Mouse (Mus musculus) embryonic stem cell, embryonic (primary cell): ENCODE measurements around the gene Lrguk.

Experiments used
- CTCF ChIA-PET, 4 experiments: fragments of 300-600 bp in 2 of 4; fragments of 350-600 bp in 2 of 4; sonication (Branson Sonifier 250); formaldehyde crosslinking; loops; one replicate each; lab custom pipeline; 2022; ENCODE audit warnings: inconsistent platforms in 2 of 4; lab: Charles Lee
- POLR2A ChIA-PET, 4 experiments: fragments of 300-600 bp in 2 of 4; fragments of 350-600 bp in 2 of 4; sonication (Branson Sonifier 250); formaldehyde crosslinking; loops; one replicate each; lab custom pipeline; 2022; ENCODE audit warnings: antibody characterized with exemption in 4 of 4, inconsistent platforms in 1 of 4; lab: Charles Lee

Gene Lrguk

GRCm38 (mm10) chr6:34044228-34044811, 15.1 kb downstream of the Lrguk start:
- CTCF ChIA-PET = interaction anchor here in 3 of 4 experiments (0.5 to 1.1 kb wide), 4 partner anchors 115 to 878 kb away, joined by 3 to 6 read pairs (median 4); no protein-coding TSS in a partner anchor
- POLR2A ChIA-PET = interaction anchor here in 2 of 4 experiments (0.6 to 0.9 kb wide), 3 partner anchors 55 to 633 kb away, joined by 3 to 4 read pairs (median 3); no protein-coding TSS in a partner anchor

DNA sequence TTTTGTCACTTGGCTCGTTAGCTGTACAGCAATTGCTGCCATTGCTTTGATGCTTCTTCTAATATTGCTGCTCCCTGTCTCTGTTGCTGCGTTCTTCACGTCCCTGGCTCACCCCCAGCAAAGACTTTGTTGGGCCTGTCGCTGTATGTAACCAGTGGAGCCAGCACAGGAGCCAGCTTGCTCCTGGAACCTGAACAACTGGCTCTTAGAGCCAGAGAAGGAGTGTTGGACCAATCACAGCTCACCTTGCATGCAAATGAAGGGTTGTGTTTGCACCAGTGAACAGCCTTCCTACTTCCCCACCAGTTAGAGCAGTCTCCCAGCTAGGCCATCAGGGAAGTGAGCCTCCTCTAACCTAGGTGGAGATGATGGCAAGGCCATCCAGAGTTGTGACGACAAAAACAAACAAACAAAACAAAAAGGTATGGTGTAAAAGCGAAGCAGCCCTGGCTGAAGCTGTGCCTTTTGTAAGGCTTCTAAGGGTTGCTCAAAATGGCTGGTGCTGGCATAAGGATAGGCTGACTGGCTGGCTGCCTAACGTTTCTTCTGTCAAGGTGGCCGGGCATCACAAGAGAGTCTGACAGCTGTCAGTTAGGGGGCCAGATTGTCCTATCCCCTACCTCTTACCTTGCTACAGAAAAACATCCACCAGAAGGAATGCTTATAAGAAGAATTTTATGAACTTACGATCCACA, 15.7 kb downstream of the Lrguk start:
- ChIA-PET CTCF (interaction anchor here in 3 of 4 experiments (0.5 to 1.1 kb wide), 4 partner anchors 115 to 877 kb away, joined by 3 to 6 read pairs (median 4); no protein-coding TSS in a partner anchor), POLR2A (interaction anchor here in 1 of 4 experiments (0.9 kb wide), 1 partner anchor 55 kb away, joined by 3 read pairs; no protein-coding TSS in a partner anchor)

DNA sequence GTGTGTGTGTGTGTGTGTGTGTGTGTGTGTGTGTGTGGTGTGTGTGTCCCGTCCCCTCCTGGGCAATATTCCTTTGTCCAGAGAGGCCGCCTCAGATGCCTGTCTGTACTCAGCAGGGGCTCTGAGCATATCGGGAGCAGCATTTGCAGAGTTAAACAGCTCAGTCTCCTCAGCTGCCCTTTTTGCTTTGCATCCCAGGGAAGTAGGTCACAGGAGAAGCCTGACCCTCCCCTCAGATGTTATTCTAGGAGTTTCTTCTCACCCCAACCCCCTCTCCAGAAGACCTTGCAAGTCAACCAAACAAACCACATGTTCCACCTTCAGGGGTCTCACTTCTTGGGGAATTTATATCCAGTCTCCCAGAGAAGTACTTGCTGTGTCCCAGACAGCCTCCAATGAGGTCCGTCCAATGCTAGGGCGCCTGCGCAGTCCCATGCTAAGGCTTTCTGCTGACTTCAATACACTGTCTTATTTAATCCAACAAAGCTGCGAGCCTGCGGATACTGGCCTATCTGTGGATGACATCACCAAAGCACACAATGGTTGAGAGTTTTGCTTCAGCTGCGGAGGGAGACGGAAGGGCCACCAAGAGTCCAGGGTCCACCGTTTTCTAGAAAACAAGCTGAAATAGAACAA, 17.4 kb downstream of the Lrguk start:
- ChIA-PET POLR2A (no interaction called here), CTCF (interaction anchor here in 1 of 4 experiments (0.6 kb wide), 2 partner anchors 32 to 872 kb away, joined by 3 to 6 read pairs; no protein-coding TSS in a partner anchor)

DNA sequence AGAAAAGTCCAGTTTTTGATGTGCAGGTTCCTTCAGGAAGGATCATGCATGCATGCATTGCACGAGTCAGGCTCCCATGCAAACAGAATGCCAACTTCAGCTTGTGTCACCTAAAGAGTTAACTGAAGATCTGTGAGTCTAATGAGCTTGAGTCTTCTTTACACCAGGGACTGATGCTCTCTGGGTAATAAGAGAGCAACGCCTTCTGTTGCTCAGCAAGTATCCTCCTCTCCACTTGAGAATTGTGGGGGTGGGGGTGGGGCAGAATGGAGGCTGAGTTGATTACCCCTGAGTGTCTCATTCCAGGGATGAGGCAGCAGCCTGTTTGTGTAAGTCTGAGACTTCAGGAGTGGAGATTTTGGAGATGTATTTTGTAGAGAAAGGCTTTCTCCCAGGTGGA, 20.2 kb downstream of the Lrguk start:
- CTCF ChIA-PET = interaction anchor here in 1 of 4 experiments (0.5 kb wide), 1 partner anchor 156 kb away, joined by 4 read pairs; no protein-coding TSS in a partner anchor

DNA sequence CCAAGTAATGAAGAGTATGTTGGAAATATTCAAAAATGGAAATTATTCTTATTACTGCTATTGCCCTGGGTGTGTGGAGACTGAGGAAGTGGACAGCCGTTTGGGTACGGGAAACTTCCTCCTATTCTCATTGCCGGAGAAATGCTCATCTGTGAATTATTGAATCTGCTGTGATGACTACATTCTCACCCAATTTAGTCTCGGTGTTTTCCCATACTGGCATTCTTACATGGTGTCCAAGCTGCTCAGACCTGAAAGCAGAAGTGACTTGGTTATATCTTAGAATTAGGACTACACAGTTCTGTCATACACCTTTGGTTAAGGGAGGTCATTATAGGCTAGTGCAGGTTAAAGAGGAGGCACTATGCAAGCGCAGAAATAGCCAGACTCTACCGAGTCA, 30.5 kb downstream of the Lrguk start:
- POLR2A ChIA-PET = no interaction called here
- CTCF ChIA-PET = no interaction called here

More for the DNA sequence above, 20.2 kb downstream of the Lrguk start:
- POLR2A ChIA-PET = no interaction called here

- POLR2A ChIA-PET = interaction anchor here in 1 of 4 experiments (0.6 kb wide), 1 partner anchor 12 kb away, joined by 4 read pairs; no protein-coding TSS in a partner anchor
- CTCF ChIA-PET = no interaction called here
Observed at GRCm38 (mm10) chr6:34066790-34067189, 37.5 kb downstream of the Lrguk start.

DNA sequence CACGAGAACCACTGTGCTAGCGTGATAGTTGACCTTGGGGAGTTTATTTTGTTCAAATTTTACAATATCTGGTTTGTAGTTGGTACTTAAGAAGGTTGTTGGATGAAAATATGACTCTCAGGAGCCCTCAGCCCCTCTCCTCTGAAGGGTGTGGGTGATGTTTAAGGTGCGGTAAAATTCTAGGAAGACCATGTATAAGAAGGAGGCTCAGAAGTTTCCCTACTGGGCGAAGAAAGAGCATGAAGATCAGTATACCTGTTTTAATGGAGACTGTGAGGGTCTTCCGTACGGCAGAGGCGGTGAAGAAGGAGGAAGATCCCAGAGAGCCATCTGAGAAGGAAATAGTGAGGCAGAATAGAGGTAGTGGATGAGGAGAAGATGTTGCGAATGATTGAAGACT, 38.0 kb downstream of the Lrguk start:
- POLR2A ChIA-PET = no interaction called here
- CTCF ChIA-PET = no interaction called here

DNA sequence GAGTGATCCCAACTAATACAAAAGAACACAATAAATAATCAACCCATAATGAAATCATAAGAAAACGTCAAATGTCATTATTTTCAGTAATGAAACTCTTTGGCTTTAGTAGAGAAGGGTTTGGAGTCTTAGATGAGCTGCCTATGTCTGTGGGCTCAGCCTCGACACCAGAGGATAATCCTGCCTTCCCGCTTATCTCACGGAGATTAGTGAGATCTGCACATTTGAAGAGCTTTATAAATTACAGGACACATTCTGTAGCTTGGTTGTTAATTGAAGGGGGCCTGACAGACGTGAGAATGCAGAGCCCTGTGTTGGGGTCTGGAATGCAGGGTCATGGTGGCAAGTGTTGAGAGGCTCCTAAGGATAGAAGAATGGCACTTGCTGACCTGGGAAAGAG, 42.7 kb downstream of the Lrguk start:
- POLR2A ChIA-PET = interaction anchor here in 1 of 4 experiments (1.2 kb wide), 1 partner anchor 122 kb away, joined by 3 read pairs; no protein-coding TSS in a partner anchor
- CTCF ChIA-PET = interaction anchor here in 1 of 4 experiments (0.6 kb wide), 1 partner anchor 806 kb away, joined by 3 read pairs; no protein-coding TSS in a partner anchor

DNA sequence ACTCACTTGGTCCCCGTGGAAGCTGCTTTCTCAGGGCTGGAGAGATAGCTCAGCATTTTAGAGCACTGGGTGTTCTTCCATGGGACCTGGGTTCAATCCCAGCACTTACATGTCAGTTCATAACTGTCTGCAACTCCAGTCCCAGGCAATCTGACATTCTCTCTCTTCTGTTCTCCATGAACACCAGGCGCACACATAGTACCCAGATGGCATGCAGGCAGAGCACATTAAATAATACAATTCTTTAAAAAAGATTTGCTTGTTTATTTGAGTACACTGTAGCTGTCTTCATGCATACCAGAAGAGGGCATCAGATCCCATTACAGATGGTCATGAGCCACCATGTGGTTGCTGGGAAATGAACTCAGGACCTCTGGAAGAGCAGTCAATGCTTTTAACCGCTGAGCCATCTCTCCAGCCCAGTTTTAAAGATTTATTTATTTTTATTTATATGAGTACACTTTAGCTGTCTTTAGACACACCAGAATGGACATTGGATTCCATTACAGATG, 44.7 kb downstream of the Lrguk start:
- POLR2A ChIA-PET = interaction anchor here in 2 of 4 experiments (1.0 to 1.7 kb wide), 2 partner anchors 119 kb away, joined by 4 to 5 read pairs; no protein-coding TSS in a partner anchor
- CTCF ChIA-PET = interaction anchor here in 1 of 4 experiments (1.1 to 1.3 kb wide), 2 partner anchors 120 to 204 kb away, joined by 3 to 6 read pairs; no protein-coding TSS in a partner anchor

- CTCF ChIA-PET = interaction anchor here in 1 of 4 experiments (0.8 kb wide), 1 partner anchor 11 kb away, joined by 3 read pairs; no protein-coding TSS in a partner anchor
- POLR2A ChIA-PET = interaction anchor here in 2 of 4 experiments (0.5 to 1.2 kb wide), 2 partner anchors 21 to 269 kb away, joined by 3 to 5 read pairs; no protein-coding TSS in a partner anchor
Observed at GRCm38 (mm10) chr6:34075520-34075919, 46.3 kb downstream of the Lrguk start.

DNA sequence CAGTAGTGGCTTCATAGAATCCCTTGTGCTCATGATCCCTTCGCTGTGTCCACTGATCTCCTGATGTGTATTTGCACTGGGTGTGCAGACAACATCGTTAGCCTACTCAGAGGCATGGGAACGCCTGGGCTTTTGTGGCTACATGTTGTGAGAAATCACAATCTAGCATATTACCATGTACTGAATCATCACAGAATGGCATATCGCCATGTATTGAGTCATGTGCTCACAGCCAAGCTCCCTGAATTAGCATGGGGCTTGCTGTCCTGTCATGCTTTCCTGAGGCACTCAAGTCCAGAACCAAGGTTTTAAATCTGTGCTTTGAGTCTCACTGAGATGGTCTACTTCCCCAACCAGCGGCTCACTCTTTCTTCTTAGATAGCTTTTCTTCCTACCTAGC, 54.2 kb downstream of the Lrguk start:
- POLR2A ChIA-PET = no interaction called here
- CTCF ChIA-PET = no interaction called here

GRCm38 (mm10) chr6:34087701-34088100, 58.5 kb downstream of the Lrguk start:
- CTCF ChIA-PET = no interaction called here
- POLR2A ChIA-PET = no interaction called here

DNA sequence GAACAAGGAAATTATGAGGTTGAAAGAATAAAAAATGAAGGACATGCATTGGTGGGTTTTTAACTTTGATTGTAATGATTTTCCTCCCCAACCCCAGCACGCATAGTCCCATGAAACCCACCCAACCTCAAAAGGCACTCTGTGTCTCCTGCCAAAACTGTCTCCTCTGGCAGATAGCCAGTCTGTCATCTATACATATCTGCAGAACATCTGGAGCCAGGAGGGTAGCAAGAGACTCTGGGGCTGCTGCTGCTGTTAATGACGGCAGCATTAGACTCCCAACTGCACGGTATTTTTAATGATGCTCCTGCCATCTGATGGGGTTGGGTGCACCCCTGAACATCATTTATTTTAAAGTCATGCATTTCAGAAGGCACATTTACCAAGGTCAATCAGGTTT, 59.7 kb downstream of the Lrguk start:
- POLR2A ChIA-PET = interaction anchor here in 1 of 4 experiments (0.7 kb wide), 1 partner anchor 324 kb away, joined by 4 read pairs; no protein-coding TSS in a partner anchor
- CTCF ChIA-PET = no interaction called here

DNA sequence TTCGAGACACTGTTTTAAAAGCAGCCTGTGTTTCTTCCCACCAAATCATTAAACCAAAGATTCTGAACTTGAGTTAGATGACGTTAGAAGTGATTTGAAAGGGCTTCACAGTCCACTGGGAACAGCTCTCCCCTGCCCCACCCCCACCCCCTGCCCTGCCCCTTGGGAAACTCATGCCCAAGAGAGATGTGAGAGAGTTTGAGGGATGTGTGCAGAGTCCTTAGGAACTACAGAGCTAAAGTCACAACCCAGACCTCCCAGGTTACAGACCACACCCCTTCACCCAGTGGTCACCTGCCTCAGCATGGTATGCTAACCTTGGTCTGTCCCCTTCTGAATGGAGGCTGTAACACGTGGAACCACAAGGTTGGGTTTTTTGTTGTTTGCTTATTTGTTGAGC, 62.3 kb downstream of the Lrguk start:
- CTCF ChIA-PET = no interaction called here
- POLR2A ChIA-PET = interaction anchor here in 1 of 4 experiments (0.6 kb wide), 2 partner anchors 99 to 281 kb away, joined by 3 to 4 read pairs; no protein-coding TSS in a partner anchor

DNA sequence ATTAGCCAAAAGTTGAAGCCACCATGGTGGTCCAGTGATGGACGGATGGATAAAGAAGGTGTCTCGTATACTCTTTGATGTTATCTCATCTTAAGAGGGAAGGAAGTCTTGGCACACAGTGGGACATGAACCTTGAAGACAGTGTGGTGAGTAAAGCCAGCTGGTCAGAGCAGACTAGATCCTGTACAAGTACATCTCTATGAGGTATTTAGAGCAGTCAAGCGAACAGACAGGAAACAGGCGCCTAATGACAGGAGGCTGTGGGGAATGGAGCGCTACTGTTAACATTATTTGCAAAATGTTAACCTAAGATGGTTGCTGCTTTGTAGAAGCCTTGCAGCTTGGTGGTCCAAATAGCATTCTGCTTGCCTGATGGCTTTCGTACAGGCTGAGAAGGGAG, 67.0 kb downstream of the Lrguk start:
- POLR2A ChIA-PET = interaction anchor here in 1 of 4 experiments (0.7 kb wide), 1 partner anchor 79 kb away, joined by 3 read pairs; no protein-coding TSS in a partner anchor

GRCm38 (mm10) chr6:34096905-34097304, 67.7 kb downstream of the Lrguk start:
- POLR2A ChIA-PET = no interaction called here
- CTCF ChIA-PET = no interaction called here

More for the DNA sequence above, 67.0 kb downstream of the Lrguk start:
- CTCF ChIA-PET = no interaction called here

- POLR2A ChIA-PET = no interaction called here
- CTCF ChIA-PET = no interaction called here
Observed at GRCm38 (mm10) chr6:34099725-34100124, 70.5 kb downstream of the Lrguk start.
